Mouse (Mus musculus) cerebellum, adult 8-10 months (tissue): ENCODE measurements around the gene Rars2.
A peak's percentile ranks its signal among the peaks of the same experiment; 100 is the strongest.
"Not testable (repeated sequence)": the region's sequence is repeated elsewhere in the genome, so short reads cannot be mapped to it uniquely, and the experiment has no call there.

Experiments used
- DNase-seq: peaks from one replicate; pipeline ENCODE4 v3.0.0; 2022

Rars2 gene

DNA sequence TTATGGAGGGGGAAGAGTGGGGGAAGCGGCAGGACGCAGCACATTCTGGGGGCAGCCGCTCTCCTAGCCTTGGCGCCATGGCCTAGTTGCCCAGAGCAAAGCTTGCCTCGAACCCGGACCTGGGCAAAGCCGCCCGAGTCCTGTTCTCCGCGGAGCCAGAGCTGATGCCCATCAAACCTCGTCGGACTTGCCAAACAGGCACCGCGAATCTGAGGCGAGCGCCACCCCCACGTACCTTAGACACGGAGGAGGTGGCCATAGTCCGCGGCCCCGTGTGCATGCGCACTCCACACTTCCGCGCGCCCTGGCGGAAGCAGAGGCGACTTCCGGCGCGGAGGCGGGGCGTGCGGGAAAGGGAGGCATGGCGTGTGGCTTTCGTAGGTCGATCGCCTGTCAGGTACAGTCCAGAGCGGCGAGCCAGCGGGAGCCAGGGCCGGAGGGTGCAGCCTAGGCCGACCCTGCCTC, at the start of gene Rars2, which contains the start of gene Orc3:
TSS of gene Rars2 (plus strand) at position 328 of the 465 bp plus-strand sequence.
TSS of gene Orc3 (minus strand) at position 315 of the 465 bp plus-strand sequence.
- DNase-seq = peak; percentile 88

DNA sequence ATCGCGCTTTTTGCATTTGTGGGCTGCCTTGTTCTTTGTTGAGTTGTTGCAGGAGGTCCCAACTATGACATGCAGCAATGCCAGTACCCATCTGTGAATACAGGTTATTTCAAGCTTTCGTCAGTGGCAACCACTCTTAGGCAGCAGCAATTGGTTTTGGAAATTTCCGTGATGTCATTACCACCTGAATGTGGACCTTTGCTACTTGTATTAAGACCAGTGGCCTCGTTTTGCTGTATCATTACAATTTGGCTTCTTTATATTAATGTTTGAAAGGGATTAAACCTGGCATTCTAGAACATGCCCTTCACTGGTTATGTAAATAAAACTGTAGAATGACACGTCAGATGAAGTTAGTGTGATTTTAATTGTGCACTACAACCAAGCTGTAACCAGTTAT, 48.5 kb upstream of the Rars2 start:
- no peak for DNase-seq

DNA sequence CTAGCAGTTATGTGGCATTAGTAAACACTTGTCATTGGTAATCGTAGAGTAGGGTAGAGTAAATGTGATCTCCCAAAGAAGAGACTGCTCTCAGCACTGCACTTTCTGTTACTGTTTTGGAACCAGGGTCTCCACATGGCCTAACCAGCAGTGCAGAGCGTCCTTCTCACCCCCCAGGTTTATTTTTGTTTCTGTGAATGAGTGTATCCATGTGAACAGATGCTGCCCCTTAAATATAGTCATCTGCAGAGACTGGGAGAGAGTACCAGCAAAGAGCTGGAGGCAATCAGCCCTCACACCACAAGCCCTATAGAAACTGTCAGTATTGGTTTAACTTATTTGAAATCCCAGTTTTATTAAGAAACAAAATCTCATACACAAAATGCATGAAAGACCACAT, 41.9 kb upstream of the Rars2 start:
- no peak for DNase-seq

DNA sequence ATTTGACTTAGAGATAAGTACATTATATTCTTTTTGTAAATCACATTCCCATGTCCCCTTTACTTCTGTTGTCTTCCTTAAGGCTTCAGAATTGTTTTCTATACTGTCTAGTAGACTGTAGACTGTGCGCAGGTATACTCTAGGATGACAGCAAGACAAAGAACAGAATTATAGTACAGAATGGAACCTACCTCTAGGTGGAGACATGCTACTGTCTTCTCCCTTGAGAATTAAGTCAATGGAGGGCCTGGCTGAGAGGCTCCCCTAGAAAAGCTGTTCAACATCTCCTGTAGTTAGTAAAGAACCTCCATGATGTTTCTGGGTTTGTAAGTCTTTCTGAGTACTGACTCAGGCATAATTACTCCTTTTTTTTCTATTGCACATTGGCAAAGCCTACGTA, 37.7 kb upstream of the Rars2 start:
- no peak for DNase-seq

DNA sequence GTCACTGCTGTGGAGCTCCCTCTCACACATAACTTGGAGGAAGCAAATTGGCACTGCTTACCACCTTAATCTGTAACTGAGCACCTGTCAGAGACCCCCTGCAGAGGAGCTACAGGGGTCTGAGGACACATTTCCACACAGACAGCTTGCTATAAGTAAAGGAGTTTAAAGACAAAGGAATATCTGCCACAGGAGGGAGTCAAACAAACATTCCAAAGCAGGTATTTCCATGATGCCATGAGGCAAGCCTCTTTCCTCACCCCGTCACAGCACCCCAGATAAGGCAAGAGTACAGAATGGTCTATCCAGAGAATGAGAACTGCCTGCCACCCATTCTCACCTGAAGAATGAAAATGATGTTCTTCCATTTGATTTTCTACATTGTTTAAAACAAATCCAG, 35.5 kb upstream of the Rars2 start:
- no peak for DNase-seq

DNA sequence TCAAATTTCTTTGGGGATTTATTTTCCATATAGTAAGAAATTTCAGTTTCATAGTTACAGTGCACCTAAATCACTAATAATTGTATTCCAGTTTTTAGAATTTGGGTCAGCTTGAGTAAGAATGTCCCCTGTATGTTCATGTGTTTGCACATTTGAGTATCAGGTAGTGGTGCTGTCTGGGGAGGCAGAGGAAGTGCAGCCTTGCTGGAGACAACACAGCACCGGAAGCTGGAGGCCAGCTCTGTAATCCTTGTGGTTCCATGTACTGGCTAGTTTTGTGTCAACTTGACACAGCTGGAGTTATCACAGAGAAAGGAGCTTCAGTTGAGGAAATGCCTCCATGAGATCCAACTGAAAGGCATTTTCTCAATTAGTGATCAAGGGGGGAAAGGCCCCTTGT, 33.3 kb upstream of the Rars2 start:
- DNase-seq = not testable (repeated sequence)

DNA sequence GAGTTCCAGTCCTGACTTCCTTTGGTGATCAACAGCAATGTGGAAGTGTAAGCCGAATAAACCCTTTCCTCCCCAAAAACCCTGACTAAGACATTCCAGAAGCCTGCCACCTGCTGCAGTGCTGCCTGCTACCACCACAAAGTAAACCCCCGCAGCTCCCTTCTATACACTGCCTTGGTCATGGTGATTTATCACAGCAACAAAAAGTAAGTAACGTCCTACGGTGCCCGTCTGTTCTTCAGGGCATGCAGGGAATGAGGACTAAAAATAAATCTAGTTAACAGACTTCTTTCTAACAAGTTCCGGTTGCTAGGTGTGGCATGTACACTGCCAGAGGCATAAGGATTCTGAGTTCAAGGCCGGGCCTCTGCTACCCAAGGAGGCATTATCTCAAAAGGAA, 32.8 kb upstream of the Rars2 start:
- DNase-seq = no peak

DNA sequence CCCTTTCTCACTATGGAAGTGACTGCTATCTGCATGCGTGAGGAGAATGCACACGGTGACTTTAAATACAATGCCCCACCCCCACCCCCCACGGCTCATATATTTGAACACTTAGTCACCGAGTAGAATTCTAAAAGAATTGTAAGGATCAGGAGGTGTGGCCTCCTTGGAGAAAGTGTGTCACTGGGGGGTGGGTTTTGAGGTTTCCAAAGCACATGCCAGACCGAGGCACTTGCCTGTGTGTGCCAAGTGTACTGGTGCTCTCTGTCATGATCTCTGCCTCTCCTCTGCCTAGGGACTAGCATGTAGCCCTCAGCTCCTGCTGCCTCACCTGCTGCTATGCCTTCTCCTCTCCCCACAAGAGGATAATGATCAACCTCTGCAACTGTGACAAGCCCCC, 32.3 kb upstream of the Rars2 start:
- no peak for DNase-seq

DNA sequence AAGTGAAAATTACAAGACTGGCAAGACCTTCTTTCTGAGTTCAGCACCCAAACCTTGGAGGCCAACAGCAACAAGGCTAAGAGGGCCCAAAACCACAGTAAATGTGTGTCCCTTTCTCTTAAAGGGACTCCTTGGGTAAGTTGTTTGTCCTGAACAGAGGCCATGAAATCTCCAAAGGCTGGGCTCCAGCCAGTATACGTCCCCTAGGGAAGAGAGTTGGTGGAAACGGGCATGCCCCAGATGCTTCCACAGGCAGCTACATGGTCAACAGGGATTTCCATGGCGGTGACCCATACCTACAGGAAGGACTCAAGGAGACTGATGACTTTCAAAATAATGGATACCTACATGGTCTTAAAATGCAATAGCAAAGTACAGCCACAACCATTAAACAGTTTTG, 31.3 kb upstream of the Rars2 start:
- DNase-seq = no peak

DNA sequence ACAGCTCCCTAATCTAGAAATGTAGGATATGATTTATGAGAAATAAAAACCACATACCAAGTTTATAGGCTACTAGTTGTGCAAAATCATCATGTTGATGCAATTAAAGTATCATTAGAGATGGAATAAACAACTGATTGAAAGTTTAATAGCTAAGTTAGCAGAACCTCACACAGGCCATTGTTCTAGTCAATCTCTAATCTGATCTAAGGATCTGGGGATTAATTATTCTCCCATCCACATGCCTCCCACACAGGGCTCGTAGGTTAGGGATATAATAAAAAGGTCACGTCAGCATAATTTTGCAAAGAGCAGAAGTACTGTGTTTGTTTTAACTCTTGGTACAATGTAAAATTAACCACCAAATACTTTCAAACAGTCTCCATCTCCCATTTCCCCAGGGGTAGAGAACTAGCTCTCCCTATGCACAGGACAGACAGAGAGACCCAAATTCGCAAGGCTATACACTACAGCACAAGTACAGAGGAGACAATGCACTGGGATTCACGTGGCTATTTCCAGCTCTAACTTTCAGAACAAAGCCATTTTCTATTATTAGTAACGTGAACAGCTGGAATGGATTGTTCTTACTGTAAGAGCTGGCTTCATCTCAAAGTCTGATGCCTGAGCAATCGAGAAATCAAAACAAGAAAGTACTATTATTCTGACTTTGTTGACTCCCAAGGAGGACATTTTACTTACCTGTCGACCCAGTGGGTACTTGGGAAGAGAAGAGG, 29.7 kb upstream of the Rars2 start:
- no peak for DNase-seq

DNA sequence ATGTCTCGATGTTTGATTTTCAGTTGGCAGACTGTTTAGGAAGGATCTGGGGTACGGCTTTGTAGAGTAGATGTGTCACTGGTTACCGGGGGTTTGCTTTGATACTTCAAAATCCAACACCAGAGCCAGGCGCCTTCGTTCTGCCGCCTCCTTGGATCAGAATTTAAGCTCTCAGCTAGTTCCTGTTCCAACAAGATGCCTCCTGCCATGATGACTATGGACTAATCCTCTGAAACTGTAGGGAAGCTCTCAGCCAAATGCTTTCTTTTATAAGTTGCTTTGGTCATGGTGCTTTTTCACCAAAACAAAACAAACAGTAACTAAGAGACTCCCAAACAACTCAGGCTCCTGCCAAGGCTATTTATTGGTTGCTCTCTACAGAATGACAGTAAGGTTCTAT, 11.6 kb upstream of the Rars2 start:
- DNase-seq = no peak

DNA sequence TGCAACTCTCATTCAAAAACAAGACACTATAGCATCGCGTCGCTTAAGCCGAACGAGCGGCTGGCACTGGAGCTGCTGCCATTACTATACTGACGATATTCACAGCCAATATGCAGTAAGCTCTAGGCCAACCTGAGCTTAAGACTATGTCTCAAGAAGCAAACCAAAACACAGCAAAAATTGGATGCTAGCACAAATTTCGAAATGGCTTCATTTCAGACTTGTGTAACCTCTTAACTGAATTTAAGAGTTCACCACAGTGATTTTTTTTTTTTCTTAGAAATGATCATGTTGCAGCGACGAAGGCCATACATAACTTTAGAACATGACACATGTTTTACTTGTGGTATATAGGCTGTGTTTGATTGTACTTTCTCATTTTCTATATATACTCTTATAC, 8.1 kb upstream of the Rars2 start:
- DNase-seq = no peak

DNA sequence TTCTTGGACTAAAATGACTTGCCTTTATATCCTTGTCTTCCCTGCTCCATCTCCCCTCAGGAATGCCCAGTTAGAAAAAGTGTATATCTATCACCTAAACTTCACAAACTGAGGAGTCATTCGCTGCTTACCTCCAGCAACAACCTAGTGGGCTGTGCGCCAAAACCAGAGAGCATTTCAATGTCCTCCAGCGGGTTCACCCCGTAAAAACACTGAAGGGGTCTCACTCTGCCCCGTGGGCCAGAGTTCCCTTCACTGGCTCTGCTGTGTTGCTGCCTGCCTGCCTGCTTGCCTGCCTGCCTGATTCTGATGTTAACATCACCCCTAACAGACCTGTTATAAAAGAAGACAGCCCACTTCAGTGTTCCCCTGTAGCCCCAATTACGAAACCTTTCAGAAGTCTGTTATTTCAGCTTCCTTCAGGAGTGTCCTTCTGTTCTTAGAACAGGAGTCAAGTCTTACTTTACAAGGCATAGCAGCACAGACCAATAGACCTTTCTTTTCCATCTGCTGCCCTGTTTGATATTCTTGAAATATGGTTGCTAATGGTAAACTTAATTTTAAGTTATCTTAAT, 1.1 kb upstream of the Rars2 start:
- DNase-seq = peak; percentile 20

DNA sequence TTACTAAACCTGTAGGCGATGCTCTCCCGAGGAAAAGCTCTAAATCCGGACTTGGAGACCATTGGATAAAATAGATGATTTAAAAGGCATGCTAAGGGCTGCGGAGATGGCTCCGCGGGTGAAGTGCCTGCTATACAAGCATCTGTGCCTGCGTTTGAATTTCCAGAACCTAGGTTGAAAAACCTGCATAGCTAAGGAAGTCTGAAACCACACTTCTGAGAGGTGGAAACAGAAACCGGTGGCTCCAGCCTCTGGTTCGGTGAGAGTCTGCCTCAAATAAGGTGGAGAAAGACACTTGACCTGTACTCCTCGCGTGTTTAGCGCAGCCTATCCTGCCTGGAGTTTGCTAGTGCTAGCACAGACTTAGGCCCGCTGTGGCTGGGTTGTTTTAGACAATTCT, 546 bp downstream of the Rars2 start:
- peak; percentile 26 for DNase-seq

DNA sequence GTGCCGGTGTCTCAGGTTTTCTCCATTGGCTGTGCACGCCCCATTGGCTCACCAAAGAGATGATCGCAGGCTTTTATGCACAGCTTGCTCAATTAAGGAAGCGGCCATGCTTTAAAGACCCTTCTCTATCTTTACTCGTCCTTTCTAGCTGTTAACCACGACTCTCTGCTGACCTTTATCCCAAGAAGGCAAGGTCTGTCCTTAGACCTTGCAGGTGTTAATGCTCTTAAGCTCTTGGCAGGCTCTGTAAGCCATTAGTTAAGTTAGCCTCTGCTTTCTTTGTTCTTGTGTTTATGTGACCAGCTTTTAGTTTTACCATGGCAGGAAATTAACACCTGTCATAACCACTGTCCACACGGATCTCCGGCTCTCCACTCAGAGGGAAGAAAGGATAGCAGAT, 1.4 kb downstream of the Rars2 start:
- DNase-seq = peak; percentile 5

DNA sequence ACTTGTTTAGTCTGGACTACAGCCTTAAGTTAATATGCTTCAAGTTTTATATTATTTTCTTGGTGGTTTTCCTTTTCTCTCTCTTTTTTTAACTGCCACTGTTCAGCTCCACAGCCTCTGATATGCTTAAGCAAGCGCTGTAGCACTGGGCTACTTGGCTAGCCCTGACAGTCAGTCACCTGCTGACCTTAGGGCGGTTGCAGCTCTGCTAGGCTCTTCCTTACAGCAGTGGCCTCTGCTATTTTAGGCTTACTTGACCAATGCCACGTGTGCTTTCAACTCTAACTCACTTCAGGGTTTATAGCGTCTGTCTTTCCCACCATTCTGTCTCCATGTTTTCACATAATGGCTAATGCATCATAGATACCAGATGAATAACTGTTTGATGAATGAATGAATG, 10.8 kb downstream of the Rars2 start:
- no peak for DNase-seq

DNA sequence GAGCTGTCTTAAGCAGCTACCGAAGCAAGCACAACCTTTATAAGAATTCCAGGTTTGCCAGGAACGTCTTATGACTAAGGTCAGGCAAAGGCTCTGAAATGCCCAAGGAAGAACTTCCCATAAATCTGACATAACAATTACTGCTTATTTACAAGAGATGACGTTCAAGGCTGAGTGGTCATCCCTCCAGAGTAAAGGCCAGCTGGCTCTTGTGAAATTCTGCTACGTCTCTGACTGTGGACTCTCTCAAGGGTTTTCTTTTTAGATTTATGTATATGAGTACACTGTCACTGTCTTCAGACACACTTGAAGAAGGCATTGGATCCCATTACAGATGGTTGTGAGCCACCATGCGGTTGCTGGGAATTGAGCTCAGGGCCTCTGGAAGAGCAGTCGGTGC, 11.6 kb downstream of the Rars2 start:
- no peak for DNase-seq

DNA sequence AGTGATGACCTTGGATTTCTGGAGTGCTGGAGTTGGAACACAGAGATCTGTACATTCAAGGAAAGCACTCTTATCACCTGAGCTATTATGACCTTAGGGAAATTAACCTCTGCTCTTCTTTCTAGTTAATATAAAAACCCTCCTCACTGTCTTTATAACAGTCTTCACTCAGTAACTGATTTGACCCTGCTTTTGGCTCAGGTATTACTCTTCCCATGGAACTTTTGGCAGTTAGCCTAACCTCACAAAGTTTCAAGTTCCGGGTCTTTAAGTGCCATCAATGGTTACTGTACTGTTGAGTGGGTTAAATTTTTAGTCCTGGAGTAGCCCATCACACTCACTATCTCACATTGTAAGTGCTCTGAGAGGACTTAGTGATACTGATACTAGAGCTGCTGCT, 15.2 kb downstream of the Rars2 start:
- no peak for DNase-seq

DNA sequence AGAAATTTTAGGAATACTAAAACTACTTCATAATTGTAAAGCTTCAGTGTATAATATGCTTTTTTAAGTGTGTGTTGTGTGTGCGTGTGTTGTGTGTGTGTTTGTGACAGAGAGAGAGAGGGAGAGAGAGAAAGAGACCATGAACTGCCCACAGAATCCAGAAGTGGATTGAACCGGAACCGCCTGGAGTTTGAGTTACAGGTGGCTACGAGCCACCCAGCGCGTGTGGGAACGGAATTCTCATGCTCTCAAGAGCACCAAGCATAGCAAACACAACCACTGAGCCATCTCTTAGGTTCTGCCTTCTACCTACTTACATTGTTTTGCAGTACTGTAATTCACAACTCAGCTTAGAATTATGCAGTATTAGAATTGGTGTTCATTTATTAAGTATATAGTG, 19.4 kb downstream of the Rars2 start:
- DNase-seq = no peak

DNA sequence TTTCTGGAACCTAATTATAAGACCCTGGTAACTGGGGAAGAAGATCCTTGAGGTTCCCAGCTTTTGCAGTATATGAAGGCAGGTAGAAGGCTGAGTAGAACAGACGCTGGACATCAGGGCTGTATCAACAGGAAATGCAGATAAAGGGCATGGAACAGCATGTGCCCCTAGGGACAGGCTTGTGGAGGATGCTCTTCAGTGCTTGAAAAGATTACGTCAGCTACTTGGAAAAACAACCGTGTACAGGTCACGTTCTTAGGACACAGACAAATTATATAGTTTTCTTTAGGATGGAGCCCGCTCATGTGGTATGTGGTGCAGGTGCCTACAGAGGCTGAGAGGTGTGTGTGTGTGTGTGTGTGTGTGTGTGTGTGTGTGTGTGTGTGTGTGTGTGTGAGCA, 21.3 kb downstream of the Rars2 start:
- DNase-seq = no peak

DNA sequence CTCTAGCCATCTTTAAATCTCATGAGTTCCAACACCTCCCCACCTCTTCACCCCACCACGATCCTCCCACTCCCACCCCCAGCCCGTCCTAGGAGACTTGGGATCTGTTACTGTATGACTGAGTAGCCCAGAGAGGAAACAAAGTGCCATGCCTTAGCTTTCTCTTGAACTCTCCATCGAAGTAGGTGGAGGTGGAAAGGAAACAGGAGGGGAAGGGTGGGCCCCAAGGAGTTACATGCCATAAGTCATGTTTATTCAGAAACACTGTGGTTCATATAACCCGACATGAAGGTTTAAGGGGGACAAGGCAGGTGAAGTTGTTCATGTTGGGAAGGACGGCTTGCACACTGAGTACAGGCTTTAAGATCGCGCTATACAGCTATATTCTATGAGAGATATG, 22.6 kb downstream of the Rars2 start:
- no peak for DNase-seq

DNA sequence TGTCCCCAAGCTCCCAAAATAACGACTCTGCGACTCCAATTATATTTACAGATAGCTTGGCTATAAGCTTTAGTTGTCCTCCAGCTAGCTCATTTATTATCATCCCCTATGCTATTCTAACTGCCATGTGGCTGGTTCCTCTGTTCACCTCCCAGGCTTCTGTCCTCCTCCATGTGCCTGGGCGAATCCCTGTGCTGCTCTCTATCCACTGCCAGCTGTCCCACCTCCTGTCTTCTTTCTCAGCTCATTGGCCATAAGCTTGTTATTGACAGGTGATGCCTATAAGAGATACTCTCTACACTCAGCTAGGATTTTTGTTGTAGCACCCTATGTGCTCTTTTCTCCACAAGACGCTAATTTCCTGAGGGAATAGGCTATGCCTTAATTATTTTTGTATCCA, 23.1 kb downstream of the Rars2 start:
- no peak for DNase-seq

DNA sequence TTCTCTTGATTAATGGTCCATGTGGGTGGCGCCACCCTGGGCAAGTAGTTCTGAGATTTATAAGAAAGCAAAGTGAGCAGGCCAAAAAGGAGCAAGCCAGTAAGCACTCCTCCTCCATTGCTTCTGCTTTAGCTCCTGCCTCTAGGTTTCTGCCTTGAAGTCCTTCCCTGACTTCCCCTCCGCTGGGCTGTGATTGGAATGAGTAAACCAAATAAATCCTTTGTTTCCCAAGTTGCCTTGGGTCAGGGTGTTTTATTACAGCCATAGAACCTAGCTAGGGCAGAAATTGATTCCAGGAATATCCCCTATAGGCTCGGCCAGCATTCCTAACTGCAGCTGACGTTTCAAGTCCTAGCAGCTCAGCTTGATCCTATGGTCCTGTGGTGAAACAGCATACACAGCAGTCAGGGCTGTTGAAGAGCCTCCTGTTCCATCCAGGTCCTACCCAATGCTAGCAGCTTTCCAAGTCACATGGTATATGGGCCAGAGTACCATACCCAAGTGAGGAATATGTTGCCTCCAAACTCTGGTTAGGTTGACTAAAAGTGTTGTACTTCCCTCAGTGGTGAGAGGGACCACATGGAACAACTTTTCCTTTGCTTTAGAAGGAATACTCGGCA, 25.1 kb downstream of the Rars2 start:
- no peak for DNase-seq

DNA sequence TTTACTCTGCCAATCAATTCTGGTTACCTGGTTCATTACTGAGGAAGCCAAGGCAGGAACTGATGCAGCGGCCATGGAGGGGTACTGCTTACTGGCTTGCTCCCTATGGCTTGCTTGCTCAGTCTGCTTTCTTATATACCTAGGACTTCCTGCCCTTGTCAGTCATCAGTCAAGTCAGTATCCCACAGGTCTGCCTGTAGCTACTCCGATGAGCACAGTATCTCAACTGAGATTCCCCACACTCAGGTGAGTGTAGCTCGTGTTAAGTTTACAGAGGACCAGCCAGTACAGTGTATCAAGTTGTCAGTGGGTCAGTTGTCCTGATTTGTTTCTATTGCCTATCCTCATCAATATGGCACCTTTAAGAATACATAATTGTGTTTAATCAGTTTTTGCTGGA, 26.0 kb downstream of the Rars2 start:
- no peak for DNase-seq

DNA sequence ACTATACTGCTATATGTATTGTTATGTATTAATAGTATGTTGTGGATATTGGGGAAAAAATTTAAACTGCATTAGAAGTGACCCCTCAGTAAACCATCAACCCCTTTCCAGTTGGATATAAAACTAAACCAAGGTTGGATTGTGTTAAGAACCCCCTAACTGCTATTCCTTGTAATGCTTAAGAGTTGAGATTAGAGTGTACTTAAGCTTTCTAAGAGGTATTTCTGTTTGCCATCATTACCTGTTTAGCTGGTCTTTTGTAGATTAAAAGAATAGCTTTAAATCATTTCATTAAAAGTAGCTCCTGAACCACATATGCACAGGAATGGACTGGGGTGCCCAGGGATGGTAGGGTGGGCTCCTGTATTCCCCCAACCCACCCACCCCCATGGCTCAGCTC, 30.0 kb downstream of the Rars2 start:
- DNase-seq = no peak
